Mouse (Mus musculus): Measurements from ENCODE around the gene Mecom.

DNA sequence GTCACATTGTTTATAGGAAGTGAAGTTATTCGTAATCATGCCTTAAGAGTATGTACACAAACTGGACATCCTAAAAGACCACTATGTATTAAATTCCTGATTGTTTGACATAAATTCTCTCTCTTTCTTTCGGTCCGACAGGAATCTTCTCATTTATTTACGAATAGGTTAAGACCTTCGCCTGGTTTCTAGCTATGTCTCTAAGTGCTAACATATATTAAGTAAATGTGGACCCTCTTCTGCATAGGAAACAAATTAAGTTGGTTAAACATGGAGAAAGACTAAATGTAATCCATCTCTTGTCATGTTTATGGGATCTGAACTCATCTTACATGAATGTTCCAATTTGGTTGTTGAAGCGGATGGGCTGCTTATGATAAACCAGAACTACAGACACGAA is 487.8 kb downstream of the Mecom start:
- TF ChIP-seq MEF2A (IDR thresholded peaks at IDR 0.05; ENCODE audit: borderline replicate concordance, low read depth, low read length) (no peak), CTCF (conservative IDR thresholded peaks at IDR 0.05 in 1 of 2, IDR thresholded peaks at IDR 0.05 in 1 of 2; ENCODE audit: low read depth in 2 of 2, low read length in 2 of 2) (no peak), POLR2AphosphoS2 (IDR thresholded peaks at IDR 0.05; ENCODE audit: low read depth, low read length) (no peak), EP300 (IDR thresholded peaks at IDR 0.05; ENCODE audit: low read length) (no peak), E2F4 (IDR thresholded peaks at IDR 0.05; ENCODE audit: insufficient replicate concordance, low read depth, low read length) (no peak), USF1 (IDR thresholded peaks at IDR 0.05; ENCODE audit: low read depth, low read length) (no peak), ZC3H11A (IDR thresholded peaks at IDR 0.05; ENCODE audit: low read depth, low read length) (no peak), POLR2A (IDR thresholded peaks at IDR 0.05; ENCODE audit: low read depth, low read length) (no peak), SMC3 (IDR thresholded peaks at IDR 0.05; ENCODE audit: low read depth, low read length) (no peak), UBTF (IDR thresholded peaks at IDR 0.05; ENCODE audit: low read depth, low read length) (no peak)

All from CH12.LX (cell line).